Mouse (Mus musculus) heart, postnatal 0 days (tissue): Measurements from ENCODE around the gene Bcas3. TPM values are rescaled to one million over a fixed set of nuclear protein-coding genes. Genes with fewer than 3 reads are reported as not detected.

Experiments used
- ATAC-seq: fragments of 200-750 bp; cut with Nextera tagmentation; 2 replicates; pipeline ENCODE4 v1.8.0; 2017; ENCODE audit warnings: low read depth, moderate number of reproducible peaks, moderate library complexity; ENCODE audit not compliant: insufficient read depth
- DNase-seq: peaks from one replicate; pipeline ENCODE4 v3.0.0-alpha.2; 2016; ENCODE audit warnings: low spot score
- H3K27ac ChIP-seq: fragments of 300-500 bp; sonication (generic); 2 replicates; pipeline ENCODE4 v1.5.1; 2014; ENCODE audit warnings: low read depth, mild to moderate bottlenecking
- H3K27me3 ChIP-seq: fragments of 300-500 bp; sonication (generic); 2 replicates; pipeline ENCODE4 v1.6.1; 2014; ENCODE audit warnings: low read length, mixed read lengths; ENCODE audit not compliant: control insufficient read depth, insufficient read depth
- H3K36me3 ChIP-seq: fragments of 300-500 bp; sonication (generic); replicated peaks from 2 replicates; pipeline ENCODE4 v1.6.1; 2014; ENCODE audit warnings: low read length, mixed read lengths; ENCODE audit not compliant: control insufficient read depth, insufficient read depth
- H3K4me1 ChIP-seq: fragments of 300-500 bp; sonication (generic); 2 replicates; pipeline ENCODE4 v1.6.1; 2014; ENCODE audit warnings: antibody characterized with exemption; ENCODE audit not compliant: control insufficient read depth, insufficient read depth
- H3K4me2 ChIP-seq: fragments of 300-500 bp; sonication (generic); 2 replicates; pipeline ENCODE4 v1.6.1; 2014; ENCODE audit warnings: low read depth, mild to moderate bottlenecking, low read length, moderate library complexity
- H3K4me3 ChIP-seq: fragments of 300-500 bp; sonication (generic); 2 replicates; pipeline ENCODE4 v1.5.1; 2014; ENCODE audit warnings: low read depth, low read length
- H3K9ac ChIP-seq: fragments of 300-500 bp; sonication (generic); replicated peaks from 2 replicates; pipeline ENCODE4 v1.6.1; 2014; ENCODE audit warnings: low read depth, low read length, mixed read lengths
- H3K9me3 ChIP-seq: fragments of 300-500 bp; sonication (generic); replicated peaks from 2 replicates; pipeline ENCODE4 v1.6.1; 2016; ENCODE audit warnings: low read length; ENCODE audit not compliant: control insufficient read depth
- CTCF ChIP-seq: IDR thresholded peaks from 2 replicates; pipeline ENCODE4 v1.5.1; 2016; ENCODE audit warnings: antibody characterized with exemption, control low read depth, low read depth
- EP300 ChIP-seq: IDR thresholded peaks from 2 replicates; pipeline ENCODE4 v1.6.1; 2016; ENCODE audit warnings: antibody characterized with exemption, low read depth
- WGBS: fragments of 180-500 bp; shearing (Covaris S2); extraction: QIAGEN DNeasy Blood & Tissue Kit; methylation state at CpG from one replicate; pipeline ENCODE4 v1.1.7; 2014; 5-methylcytosine and 5-hydroxymethylcytosine counted together
- polyA plus RNA-seq: library from polyadenylated mRNA; unstranded; fragments of >200 nt; fragmentation: Nextera tagmentation; extraction: Ambion mirVana; gene quantifications from 2 replicates; pipeline ENCODE4 v1.2.1, GENCODE M21; 2015
- total RNA-seq: library from RNA; depleted of rRNA; stranded (reverse); fragments of >200 nt; gene quantifications from 2 replicates; pipeline ENCODE4 v1.2.3, GENCODE M21; 2014; ENCODE audit warnings: low replicate concordance

Gene Bcas3
- total and polyA plus RNA-seq, 2 experiments from 2014 or later = 18.5 to 37.4 TPM

DNA sequence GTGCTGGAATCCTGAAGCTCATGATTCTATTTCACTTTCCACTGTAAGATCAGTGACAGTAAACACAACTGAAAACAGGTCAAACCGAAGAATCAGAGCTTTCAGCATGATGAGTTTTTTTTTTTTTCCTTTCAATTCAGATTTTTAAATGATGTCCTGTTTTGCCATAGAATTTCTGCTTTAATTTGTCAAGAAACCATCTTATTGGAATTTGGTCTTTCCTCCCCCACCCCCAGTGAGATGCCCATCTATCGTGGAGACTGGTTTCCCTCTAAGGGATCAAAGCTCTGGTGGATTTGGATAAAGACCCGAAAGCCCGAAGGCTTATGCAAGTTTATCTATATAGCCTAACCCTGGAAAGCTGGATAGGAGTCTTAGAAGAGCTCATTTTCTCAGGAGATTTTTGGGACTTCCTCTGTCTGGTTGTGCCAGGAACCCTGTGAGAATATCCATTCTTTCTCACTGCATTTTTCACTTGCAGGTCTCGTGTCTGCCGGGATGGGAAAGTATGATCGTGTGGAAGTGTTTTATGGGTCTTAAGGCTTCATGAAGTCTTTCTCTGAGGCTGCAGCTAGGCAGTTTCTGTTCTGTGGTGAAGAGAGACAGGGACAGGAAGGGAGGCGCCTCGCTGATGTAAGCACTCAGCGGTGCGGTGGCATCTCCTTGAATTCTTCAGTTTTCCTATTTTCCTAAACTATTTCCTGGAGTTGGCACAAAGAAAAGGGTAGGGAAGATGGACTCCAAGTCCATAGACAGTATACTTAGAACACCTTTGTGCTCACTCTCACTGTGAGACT lies 173.2 kb downstream of the Bcas3 start:
- Histone ChIP-seq H3K27ac (peak overlapping the region; percentile 69), H3K4me3 (peak overlapping the region; percentile 24), H3K4me1 (peaks cover 24% of the 10 kb centered on the region), H3K9me3 (no peaks in the 10 kb centered on the region), H3K36me3 (no peaks in the 10 kb centered on the region), H3K4me2 (peak overlapping the region; percentile 54), H3K27me3 (no peaks in the 10 kb centered on the region), H3K9ac (no peak overlapping the region)
- TF ChIP-seq CTCF (no peak), EP300 (no peak)
- WGBS = 48% methylated on average over 11 of the region's 11 CpGs
- no peak for ATAC-seq
- DNase-seq = no peak

DNA sequence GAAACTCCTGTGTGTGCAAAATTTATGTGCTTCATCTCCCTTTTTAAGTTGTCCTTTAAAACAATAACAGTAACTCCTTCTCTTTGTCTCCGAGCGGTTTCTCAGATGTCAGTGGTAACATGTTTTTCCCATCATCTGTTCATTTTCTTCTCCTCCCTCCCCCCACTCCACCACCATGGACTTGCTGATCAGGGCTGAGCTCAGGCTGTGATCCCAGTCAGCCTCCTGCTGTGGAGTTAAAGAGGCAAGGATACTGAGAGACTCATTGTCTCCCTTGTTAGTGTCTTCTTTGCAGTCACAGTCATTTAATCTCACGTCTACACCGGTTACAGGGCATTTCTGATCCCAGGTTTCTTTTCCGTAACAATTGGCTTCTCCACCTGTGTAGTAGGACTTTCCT lies 174.3 kb downstream of the Bcas3 start:
- no peak overlapping the region for H3K27ac ChIP-seq
- 87% methylated on average over 5 of the region's 5 CpGs for WGBS
- H3K36me3 ChIP-seq = no peaks in the 10 kb centered on the region
- no peak overlapping the region for H3K9ac ChIP-seq
- TF ChIP-seq EP300 (no peak), CTCF (no peak)
- DNase-seq (no peak), ATAC-seq (no peak)
- no peak overlapping the region for H3K4me3 ChIP-seq
- peaks cover 24% of the 10 kb centered on the region for H3K4me1 ChIP-seq
- H3K27me3 ChIP-seq = no peaks in the 10 kb centered on the region
- no peak overlapping the region for H3K4me2 ChIP-seq
- no peaks in the 10 kb centered on the region for H3K9me3 ChIP-seq

DNA sequence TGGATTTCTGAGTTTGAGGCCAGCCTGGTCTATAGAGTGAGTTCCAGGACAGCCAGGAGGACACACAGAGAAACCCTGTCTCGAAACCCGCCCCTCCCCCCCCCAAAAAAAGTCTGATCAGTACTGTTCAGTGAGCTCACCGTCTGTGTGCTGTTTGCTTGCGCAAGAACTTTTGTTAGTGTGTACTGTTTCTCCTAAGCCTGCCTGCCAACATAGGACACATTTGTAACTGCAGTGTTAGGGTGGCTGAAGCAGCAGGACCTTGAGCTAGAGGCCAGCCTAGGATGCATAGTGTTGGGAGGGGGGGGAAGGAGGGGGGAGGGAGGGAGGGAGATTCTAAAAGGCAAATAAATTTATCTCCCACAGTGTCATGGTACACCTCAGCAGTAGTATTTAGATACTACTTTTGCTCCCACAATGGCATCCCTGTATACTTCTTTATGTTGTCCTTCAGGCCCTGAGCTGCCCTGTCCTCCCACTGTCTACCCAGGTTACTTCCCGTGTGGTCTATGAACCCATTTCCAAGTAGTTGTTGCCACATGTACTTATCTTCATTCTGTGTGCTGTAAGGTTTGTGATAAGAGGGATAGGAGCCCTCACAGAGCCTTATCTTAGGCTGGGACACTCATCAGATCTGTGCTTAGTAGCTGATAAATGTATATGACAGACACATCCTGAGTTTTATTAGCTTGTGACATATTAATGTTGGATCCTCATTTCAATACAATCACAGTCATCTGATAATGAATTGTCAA lies 176.7 kb downstream of the Bcas3 start:
- TF ChIP-seq EP300 (no peak), CTCF (no peak)
- Histone ChIP-seq H3K27ac (no peak overlapping the region), H3K4me1 (peaks cover 11% of the 10 kb centered on the region), H3K4me3 (no peak overlapping the region), H3K9ac (no peak overlapping the region), H3K27me3 (no peaks in the 10 kb centered on the region), H3K9me3 (no peaks in the 10 kb centered on the region), H3K36me3 (no peaks in the 10 kb centered on the region), H3K4me2 (no peak overlapping the region)
- DNase-seq = no peak
- 71% methylated on average over 5 of the region's 5 CpGs for WGBS
- no peak for ATAC-seq

DNA sequence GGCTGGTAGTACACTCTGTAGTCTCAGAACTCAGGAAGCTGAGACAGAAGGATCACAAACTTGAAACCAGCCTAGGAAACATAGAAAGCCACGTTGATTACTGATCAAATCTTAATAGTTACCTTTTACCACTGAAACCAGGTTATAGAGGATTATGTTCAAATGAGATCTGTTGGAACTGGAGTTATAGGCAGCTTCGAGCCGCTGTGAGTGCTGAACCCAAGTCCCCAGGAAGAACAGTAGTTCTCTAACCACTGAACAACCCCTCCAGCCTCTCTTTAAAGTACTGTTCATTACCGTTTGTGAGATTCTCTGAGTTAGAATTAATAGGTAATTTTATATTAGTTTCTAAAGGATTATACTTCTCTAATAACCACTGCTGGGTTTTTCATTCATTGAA lies 188.0 kb downstream of the Bcas3 start:
- no peak for TF ChIP-seq EP300
- TF ChIP-seq CTCF = no peak
- no peaks in the 10 kb centered on the region for H3K9me3 ChIP-seq
- H3K4me1 ChIP-seq = no peaks in the 10 kb centered on the region
- H3K27me3 ChIP-seq = no peaks in the 10 kb centered on the region
- ATAC-seq (no peak), DNase-seq (no peak)
- H3K4me3 ChIP-seq = no peak overlapping the region
- H3K9ac ChIP-seq = no peak overlapping the region
- H3K36me3 ChIP-seq = no peaks in the 10 kb centered on the region
- H3K27ac ChIP-seq = no peak overlapping the region
- H3K4me2 ChIP-seq = no peak overlapping the region
- 83% methylated on average over 4 of the region's 4 CpGs for WGBS

DNA sequence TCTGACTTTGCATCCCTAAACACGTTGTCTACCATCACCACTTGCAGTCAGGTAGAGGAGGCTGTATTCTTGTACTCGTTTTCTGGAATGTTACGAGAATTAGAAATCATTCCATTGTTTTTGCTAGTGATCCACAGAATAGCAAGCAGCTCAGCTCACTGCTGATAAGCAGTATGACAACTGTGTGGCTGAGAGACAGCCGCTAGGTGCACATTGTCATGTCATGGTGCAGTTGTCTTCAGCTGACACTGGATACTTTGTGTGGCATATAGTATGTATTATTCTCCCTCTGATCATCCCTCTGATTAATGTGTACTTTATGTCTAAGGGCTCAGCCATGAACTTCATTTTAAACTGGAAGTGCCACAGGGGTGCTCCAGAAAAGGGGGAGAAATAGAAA lies 190.3 kb downstream of the Bcas3 start:
- H3K27ac ChIP-seq = no peak overlapping the region
- no peaks in the 10 kb centered on the region for H3K36me3 ChIP-seq
- H3K27me3 ChIP-seq = no peaks in the 10 kb centered on the region
- ATAC-seq (no peak), DNase-seq (no peak)
- H3K4me1 ChIP-seq = no peaks in the 10 kb centered on the region
- TF ChIP-seq EP300 = no peak
- TF ChIP-seq CTCF = no peak
- H3K9me3 ChIP-seq = no peaks in the 10 kb centered on the region
- no peak overlapping the region for H3K4me2 ChIP-seq
- no peak overlapping the region for H3K9ac ChIP-seq
- H3K4me3 ChIP-seq = no peak overlapping the region
- WGBS = 76% methylated on average over 4 of the region's 4 CpGs
